Mouse (Mus musculus) 3134 (cell line): ENCODE data around the gene Col27a1.

ENCODE experiments used
- DNase-seq: peaks from one replicate; pipeline ENCODE4 v3.0.0-alpha.2; 2011; ENCODE audit warnings: low spot score; ENCODE audit not compliant: insufficient read length; ENCODE audit errors: extremely low read depth

Col27a1 gene

GRCm38 (mm10) chr4:63222246-63222645 lies 8.4 kb downstream of the Col27a1 start:
- no peak for DNase-seq

GRCm38 (mm10) chr4:63225373-63225772 lies 11.6 kb downstream of the Col27a1 start:
- DNase-seq = no peak

GRCm38 (mm10) chr4:63226164-63226882 lies 12.5 kb downstream of the Col27a1 start:
- DNase-seq = no peak

GRCm38 (mm10) chr4:63226883-63227235 lies 13.1 kb downstream of the Col27a1 start:
- no peak for DNase-seq

- no peak for DNase-seq
Measured at GRCm38 (mm10) chr4:63228943-63229342, 15.1 kb downstream of the Col27a1 start.

- no peak for DNase-seq
Measured at GRCm38 (mm10) chr4:63229991-63230581, 16.3 kb downstream of the Col27a1 start.

GRCm38 (mm10) chr4:63231121-63231520 lies 17.3 kb downstream of the Col27a1 start:
- DNase-seq = no peak

- no peak for DNase-seq
Measured at GRCm38 (mm10) chr4:63232542-63233020, 18.8 kb downstream of the Col27a1 start.

- DNase-seq = no peak
Measured at GRCm38 (mm10) chr4:63233557-63234452, 20.0 kb downstream of the Col27a1 start.

GRCm38 (mm10) chr4:63234852-63235251 lies 21.0 kb downstream of the Col27a1 start:
- no peak for DNase-seq

GRCm38 (mm10) chr4:63236235-63236634 lies 22.4 kb downstream of the Col27a1 start:
- DNase-seq = no peak

GRCm38 (mm10) chr4:63237225-63237624 lies 23.4 kb downstream of the Col27a1 start:
- DNase-seq = no peak

- DNase-seq = no peak
Measured at GRCm38 (mm10) chr4:63238141-63238540, 24.3 kb downstream of the Col27a1 start.

- DNase-seq = no peak
Measured at GRCm38 (mm10) chr4:63238722-63239121, 24.9 kb downstream of the Col27a1 start.

- no peak for DNase-seq
Measured at GRCm38 (mm10) chr4:63241031-63241430, 27.2 kb downstream of the Col27a1 start.

- no peak for DNase-seq
Measured at GRCm38 (mm10) chr4:63247991-63248390, 34.2 kb downstream of the Col27a1 start.

- DNase-seq = no peak
Measured at GRCm38 (mm10) chr4:63248951-63249350, 35.1 kb downstream of the Col27a1 start.

GRCm38 (mm10) chr4:63251760-63252159 lies 38.0 kb downstream of the Col27a1 start:
- DNase-seq = no peak

GRCm38 (mm10) chr4:63253716-63254115 lies 39.9 kb downstream of the Col27a1 start:
- DNase-seq = no peak

- DNase-seq = no peak
Measured at GRCm38 (mm10) chr4:63254151-63254550, 40.3 kb downstream of the Col27a1 start.

GRCm38 (mm10) chr4:63256371-63256770 lies 42.6 kb downstream of the Col27a1 start:
- DNase-seq = no peak
